Mouse (Mus musculus) c-Kit-positive CD71-positive TER-119-positive erythroid progenitor cells, embryonic 14.5 days (primary cell): ENCODE data around the gene 4930564D02Rik.
A peak's percentile ranks its signal among the peaks of the same experiment; 100 is the strongest.

Source experiments
- DNase-seq: peaks from one replicate; pipeline ENCODE4 v3.0.0-alpha.2; 2013; ENCODE audit warnings: low spot score

The 4930564D02Rik gene

DNA sequence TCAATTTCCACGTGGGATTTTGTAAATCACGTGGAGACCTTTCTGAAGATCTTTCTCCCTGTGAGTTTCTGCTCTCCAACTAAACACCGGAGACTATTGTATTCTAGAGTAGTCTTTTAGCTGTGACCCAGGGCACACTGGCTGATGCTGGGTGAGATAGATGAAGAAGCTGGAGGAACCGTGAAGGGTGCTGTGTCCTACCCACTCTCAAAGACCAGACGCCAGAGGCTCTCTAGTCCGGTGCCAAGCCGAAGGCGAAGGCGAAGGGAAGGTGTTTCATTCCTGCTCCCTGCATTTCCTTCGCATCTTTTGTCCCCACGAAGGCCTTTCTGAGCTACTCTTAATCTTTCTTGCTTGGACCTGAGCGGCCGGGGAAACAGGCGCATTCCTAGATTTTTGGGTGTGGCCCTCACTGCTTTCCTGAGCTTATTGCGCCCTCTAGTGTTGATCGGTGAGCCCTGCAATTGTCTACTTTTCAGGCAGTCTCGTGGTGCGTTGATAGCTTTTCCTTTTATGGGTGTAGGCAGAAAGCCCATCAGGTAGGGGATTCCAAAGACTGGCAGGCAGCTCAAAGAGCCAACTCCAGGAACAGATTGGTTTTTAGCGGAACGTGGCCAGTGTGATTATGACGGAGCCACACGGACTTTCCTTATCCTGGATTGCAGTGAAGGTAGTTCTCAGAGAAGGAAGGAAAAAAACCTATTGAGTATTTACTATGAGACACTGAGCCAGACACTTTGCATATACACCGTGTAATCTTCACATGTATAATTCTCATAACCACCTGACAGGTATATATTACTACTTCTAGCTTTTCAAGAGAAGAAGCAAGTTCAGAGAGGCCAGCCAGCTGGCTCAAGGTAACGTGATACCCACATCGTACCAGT is 7.8 kb upstream of the 4930564D02Rik start:
- peak; percentile 50 for DNase-seq

GRCm38 (mm10) chr3:105059911-105060310 is 6.7 kb upstream of the 4930564D02Rik start:
- no peak for DNase-seq

DNA sequence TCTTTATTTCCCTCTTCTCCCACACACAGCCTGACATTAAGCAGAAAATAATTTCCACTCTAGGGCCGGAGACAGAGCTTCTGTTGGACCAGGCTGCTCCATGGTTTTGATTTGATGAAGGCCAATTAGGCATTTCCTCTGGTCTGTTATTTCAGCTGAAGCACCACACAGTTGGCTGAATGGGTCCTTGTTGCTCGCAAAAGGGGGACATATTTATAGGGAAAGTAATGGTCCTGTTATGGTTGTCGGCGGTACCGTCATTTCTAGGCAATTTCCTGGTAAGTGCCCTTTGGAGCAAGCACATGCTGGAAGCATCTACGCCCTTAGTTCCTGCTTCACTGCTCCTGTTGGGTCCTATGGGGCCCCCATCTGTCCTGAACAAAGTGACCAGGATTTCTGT is 5.7 kb upstream of the 4930564D02Rik start:
- no peak for DNase-seq

GRCm38 (mm10) chr3:105061496-105061895 is 5.1 kb upstream of the 4930564D02Rik start:
- no peak for DNase-seq

GRCm38 (mm10) chr3:105061991-105062390 is 4.7 kb upstream of the 4930564D02Rik start:
- DNase-seq = no peak

GRCm38 (mm10) chr3:105062676-105063075 is 4.0 kb upstream of the 4930564D02Rik start:
- DNase-seq = no peak

- no peak for DNase-seq
These were observed 3.9 kb downstream of the 4930564D02Rik start for GRCm38 (mm10) chr3:105070553-105070952.

DNA sequence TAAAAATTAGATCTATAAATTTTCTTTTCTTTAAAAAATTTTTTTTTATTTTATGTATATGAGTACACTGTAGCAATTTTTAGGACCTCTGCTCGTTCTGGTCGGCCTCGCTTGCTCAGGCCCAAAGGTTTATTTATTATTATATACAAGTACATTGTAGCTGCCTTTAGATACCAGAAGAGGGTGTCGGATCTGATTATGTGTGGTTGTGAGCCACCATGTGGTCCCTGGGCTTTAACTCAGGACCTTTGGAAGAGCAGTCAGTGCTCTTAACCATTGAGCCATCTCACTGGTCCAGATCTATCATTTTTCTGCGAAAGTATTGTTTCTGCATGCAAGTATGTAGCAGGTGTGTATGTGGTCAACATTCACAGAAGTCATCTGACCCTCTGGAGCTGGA is 4.6 kb downstream of the 4930564D02Rik start:
- DNase-seq = no peak

DNA sequence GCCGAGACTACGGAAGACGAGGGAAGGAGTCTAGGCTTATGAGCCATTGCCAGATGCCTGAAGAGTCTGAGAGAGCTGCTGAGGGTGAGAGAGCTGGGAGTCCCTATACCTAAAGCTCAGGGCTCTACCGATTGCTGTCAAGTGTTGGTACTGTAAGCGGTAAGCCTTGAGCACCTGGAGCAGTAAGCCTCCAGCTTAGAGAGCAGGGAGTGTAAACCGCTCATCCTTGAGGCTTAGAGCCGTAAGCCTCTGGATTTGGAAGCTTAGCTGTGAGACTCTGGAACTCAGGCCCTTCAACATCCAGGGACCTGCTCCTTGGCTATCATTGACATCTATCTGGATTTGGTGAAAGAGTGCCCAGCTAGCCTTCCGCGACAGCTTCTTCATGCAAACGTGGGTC is 5.9 kb downstream of the 4930564D02Rik start:
- DNase-seq = no peak

- no peak for DNase-seq
These were observed 9.2 kb downstream of the 4930564D02Rik start for GRCm38 (mm10) chr3:105075796-105076195.

GRCm38 (mm10) chr3:105078231-105078826 is 11.7 kb downstream of the 4930564D02Rik start:
- DNase-seq = no peak

DNA sequence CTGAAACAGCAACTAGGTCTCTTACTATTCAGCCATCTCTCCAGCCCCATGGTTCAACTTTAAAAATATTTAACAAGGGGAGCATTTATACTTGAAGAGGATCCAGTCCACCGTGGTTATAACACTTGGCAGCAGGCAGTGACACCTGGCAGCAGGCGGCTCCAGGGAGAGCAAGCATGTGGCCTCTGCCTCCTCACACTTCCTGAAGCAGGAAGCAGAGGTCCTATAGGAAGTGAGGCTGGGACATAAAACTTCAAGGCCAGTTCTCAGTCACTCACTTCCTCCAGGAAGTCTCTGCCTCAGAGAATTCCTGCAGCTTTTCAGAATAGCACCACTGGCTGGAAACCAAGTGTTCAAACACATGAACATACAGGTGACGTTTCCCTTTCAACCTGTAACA is 20.7 kb downstream of the 4930564D02Rik start:
- DNase-seq = no peak

DNA sequence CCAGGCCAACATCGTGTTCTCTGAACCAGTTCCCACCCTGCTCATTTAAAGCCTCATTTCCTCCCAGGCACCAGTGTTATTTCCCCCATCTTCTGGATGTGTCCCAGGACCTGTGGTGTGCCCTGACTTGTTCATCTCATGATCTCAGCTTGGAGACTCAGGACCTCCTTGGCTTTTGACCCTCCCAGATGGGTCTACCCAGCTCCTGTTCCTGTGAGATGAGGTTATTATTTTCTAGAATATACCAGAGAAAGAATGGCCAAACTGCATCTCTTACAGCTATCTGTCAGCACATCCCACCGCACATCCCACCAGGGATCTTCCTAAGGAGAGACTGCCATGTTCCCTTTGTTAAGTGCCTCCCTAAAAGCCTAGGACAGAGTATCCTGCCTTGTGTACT is 22.0 kb downstream of the 4930564D02Rik start:
- no peak for DNase-seq

GRCm38 (mm10) chr3:105090147-105090546 is 23.5 kb downstream of the 4930564D02Rik start:
- no peak for DNase-seq

- no peak for DNase-seq
These were observed 24.3 kb downstream of the 4930564D02Rik start for GRCm38 (mm10) chr3:105090981-105091380.

- DNase-seq = no peak
These were observed 26.3 kb downstream of the 4930564D02Rik start for GRCm38 (mm10) chr3:105092721-105093505.

- DNase-seq = no peak
These were observed 27.8 kb downstream of the 4930564D02Rik start for GRCm38 (mm10) chr3:105094448-105094847.

DNA sequence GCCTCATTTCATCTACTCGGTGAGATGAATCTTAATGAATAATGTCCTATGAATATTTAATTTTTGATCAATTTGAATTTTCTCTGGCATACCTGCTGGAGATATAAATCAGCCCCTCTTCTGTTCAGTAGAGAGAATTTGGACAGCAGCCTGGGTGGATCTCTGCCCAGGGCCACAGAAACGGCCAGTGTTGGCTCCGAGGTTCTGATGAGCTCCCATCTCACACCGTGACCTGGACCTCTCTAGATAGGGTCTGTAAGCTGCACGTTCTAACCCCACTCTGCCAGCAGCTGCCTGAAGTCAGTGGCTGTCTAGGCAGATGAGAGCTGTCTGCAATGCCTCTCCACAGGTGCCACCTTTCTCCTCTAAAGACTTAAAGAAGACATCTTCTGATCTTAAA is 28.4 kb downstream of the 4930564D02Rik start:
- no peak for DNase-seq

GRCm38 (mm10) chr3:105097581-105097980 is 30.9 kb downstream of the 4930564D02Rik start:
- DNase-seq = no peak

GRCm38 (mm10) chr3:105099526-105100269 is 33.1 kb downstream of the 4930564D02Rik start:
- DNase-seq = no peak

GRCm38 (mm10) chr3:105100270-105100589 is 33.6 kb downstream of the 4930564D02Rik start:
- DNase-seq = no peak

DNA sequence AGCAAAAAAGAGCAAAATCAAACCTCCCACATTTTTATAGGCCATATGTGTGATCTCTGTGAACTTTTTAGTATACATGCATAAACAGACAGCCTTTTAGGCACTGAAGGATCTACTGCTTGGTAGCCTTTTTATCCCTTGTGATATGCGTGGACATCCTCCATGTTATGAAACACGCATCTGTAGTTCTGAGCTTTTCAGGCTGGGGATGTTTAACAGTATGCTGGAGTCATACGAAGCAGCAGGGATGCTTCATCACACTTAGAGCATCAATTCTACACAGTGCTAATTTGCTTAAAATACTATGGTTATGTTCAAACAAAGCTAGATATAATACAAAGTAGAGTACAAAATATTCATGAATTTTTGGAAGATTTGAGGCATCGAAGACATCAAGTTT is 39.2 kb downstream of the 4930564D02Rik start:
- no peak for DNase-seq
